ENCODE assay signal across 25 mouse cellular contexts in genomic region chr3:121597203-121597602, GRCm38 (mm10).
DNase-seq lines count a peak whose midpoint lies in the region; ATAC-seq lines count a peak whose summit lies in the region.
"Had no signal": no experiment of that assay in that cellular context is flagged by ENCODE, and none has a peak within 500 bp of the region (broad histone marks: within the 10 kb centered on the region; RNA-seq: fewer than 3 reads in every experiment).

No protein-coding gene starts in this region.

- 77% methylated on average over 5 of the region's 5 CpGs for WGBS in liver, embryonic 11.5 days
- WGBS in liver, embryonic 13.5 days (ENCODE audit: insufficient replicate concordance), result 47% methylated on average over 5 of the region's 5 CpGs

- no peaks in the 10 kb centered on the region for H3K27me3 ChIP-seq in liver, embryonic 11.5 days (replicated peaks; ENCODE audit: control insufficient read depth, insufficient read depth, low read length)
- no peaks in the 10 kb centered on the region for H3K27me3 ChIP-seq in liver, embryonic 13.5 days
- H3K27me3 ChIP-seq: hindbrain, embryonic 12.5 days; lung, embryonic 15.5 days; neural tube, embryonic 13.5 days had no signal

- H3K36me3 ChIP-seq in liver, embryonic 11.5 days (ENCODE audit: control insufficient read depth, insufficient read depth, low read length), result no peaks in the 10 kb centered on the region
- H3K36me3 ChIP-seq in liver, embryonic 13.5 days, result no peaks in the 10 kb centered on the region
- H3K36me3 ChIP-seq: heart, embryonic 10.5 days; hindbrain, embryonic 12.5 days; lung, embryonic 15.5 days; neural tube, embryonic 13.5 days had no signal

- H3K4me2 ChIP-seq in liver, embryonic 11.5 days, result no peak overlapping the region
- no peak overlapping the region for H3K4me2 ChIP-seq in liver, embryonic 13.5 days
- H3K4me2 ChIP-seq: hindbrain, embryonic 12.5 days; lung, embryonic 15.5 days; neural tube, embryonic 13.5 days had no signal

- no peak overlapping the region for H3K27ac ChIP-seq in liver, embryonic 11.5 days (ENCODE audit: low read depth, low read length)
- H3K27ac ChIP-seq in liver, embryonic 13.5 days, result no peak overlapping the region
- H3K27ac ChIP-seq: gastrocnemius, adult 2 months; heart, embryonic 10.5 days; hindbrain, embryonic 12.5 days; left cerebral cortex, adult 2 months; lung, embryonic 15.5 days; neural tube, embryonic 13.5 days had no signal

- no peaks in the 10 kb centered on the region for H3K9me3 ChIP-seq in liver, embryonic 11.5 days (ENCODE audit: control insufficient read depth, low read length)
- no peaks in the 10 kb centered on the region for H3K9me3 ChIP-seq in liver, embryonic 13.5 days (replicated peaks)
- H3K9me3 ChIP-seq: heart, embryonic 10.5 days; hindbrain, embryonic 12.5 days; lung, embryonic 15.5 days; neural tube, embryonic 13.5 days had no signal

- no peaks in the 10 kb centered on the region for H3K4me1 ChIP-seq in liver, embryonic 11.5 days (replicated peaks; ENCODE audit: control insufficient read depth, insufficient read depth, low read length)
- H3K4me1 ChIP-seq in liver, embryonic 13.5 days (replicated peaks), result 0 out of 2 replicates have a peak, but pooled peaks cover 5% of the 10 kb centered on the region

- no peak for ATAC-seq in liver, embryonic 11.5 days (replicated peaks; ENCODE audit: low FRiP score)
- 0 out of 2 replicates have a peak, but pooled peaks have one; percentile 29 for ATAC-seq in liver, embryonic 13.5 days (ENCODE audit: low read depth)
- ATAC-seq in monocyte, adult 5-6 weeks (replicated peaks; ENCODE audit: insufficient number of reproducible peaks, low FRiP score, low TSS enrichment, poor library complexity, severe bottlenecking), result peak; percentile 96
- ATAC-seq: forebrain, embryonic 14.5 days had no signal

- H3K9ac ChIP-seq in liver, embryonic 11.5 days (ENCODE audit: low read depth, low read length), result no peak overlapping the region
- no peak overlapping the region for H3K9ac ChIP-seq in liver, embryonic 13.5 days
- H3K9ac ChIP-seq: hindbrain, embryonic 12.5 days; lung, embryonic 15.5 days; neural tube, embryonic 13.5 days had no signal

- peak; percentile 13 for DNase-seq in liver
- no peak for DNase-seq in liver, embryonic 11.5 days (ENCODE audit: low spot score)
- DNase-seq in A20 (ENCODE audit: low read depth, low spot score), result peak; percentile 5
- DNase-seq in liver, embryonic 13.5 days, result no peak
- DNase-seq in adrenal gland, postnatal 25 days, result no peak
- no peak for DNase-seq in layer of hippocampus, adult 9-10 months (ENCODE audit: low spot score)
- no peak for DNase-seq in thymus, postnatal 25 days
- DNase-seq: adrenal gland, postnatal 14 days; cerebellum, adult 8-10 months; cerebellum, postnatal 36 days; gastrocnemius, adult 2 months; heart, postnatal 10 days; kidney, adult 11 months; kidney, postnatal 4 days; layer of hippocampus, adult 9-11 months; midbrain, embryonic 14.5 days; right cerebral cortex, adult 18-20 months had no signal

- no peak overlapping the region for H3K4me3 ChIP-seq in liver, embryonic 11.5 days (ENCODE audit: low read depth, low read length)
- no peak overlapping the region for H3K4me3 ChIP-seq in liver, embryonic 13.5 days (replicated peaks)
- H3K4me3 ChIP-seq: gastrocnemius, adult 2 months; heart, embryonic 10.5 days; hindbrain, embryonic 12.5 days; left cerebral cortex, adult 2 months; lung, embryonic 15.5 days; myocyte; neural tube, embryonic 13.5 days had no signal

Comparison
In these comparisons a context has a peak if more than half of its experiments do, and no peak if none do; other contexts are left out.
1. DNase-seq: peak in liver (single experiment) and A20 (single experiment); none in liver, embryonic 11.5 days (single experiment), liver, embryonic 13.5 days (single experiment), adrenal gland, postnatal 25 days (single experiment), layer of hippocampus, adult 9-10 months (single experiment) and thymus, postnatal 25 days (single experiment).